Mouse (Mus musculus) bone marrow macrophage, adult 2 months (primary cell): ENCODE results near the gene Ahcyl1.

Experiments used
- CTCF ChIP-seq: IDR thresholded peaks from 2 replicates; pipeline ENCODE4 v1.5.1; 2012; ENCODE audit warnings: low read depth, mild to moderate bottlenecking, low read length, moderate library complexity
- POLR2A ChIP-seq: IDR thresholded peaks from 2 replicates; pipeline ENCODE4 v1.6.1; 2012; ENCODE audit warnings: mild to moderate bottlenecking, low read depth, low read length, borderline replicate concordance

- TF ChIP-seq CTCF (no peak), POLR2A (no peak)
Observed at GRCm38 (mm10) chr3:107738620-107739019, 42.3 kb upstream of the Ahcyl1 start.
